Mouse (Mus musculus): Measurements from ENCODE around the gene Ntf5. TPM values are rescaled to one million over a fixed set of nuclear protein-coding genes. Genes with fewer than 3 reads are reported as not detected.
"Not testable (repeated sequence)": the region's sequence is repeated elsewhere in the genome, so short reads cannot be mapped to it uniquely, and the experiment has no call there.

The Ntf5 gene
- polyA plus RNA-seq, 1 experiment from 2014 or later = 0.51 TPM

DNA sequence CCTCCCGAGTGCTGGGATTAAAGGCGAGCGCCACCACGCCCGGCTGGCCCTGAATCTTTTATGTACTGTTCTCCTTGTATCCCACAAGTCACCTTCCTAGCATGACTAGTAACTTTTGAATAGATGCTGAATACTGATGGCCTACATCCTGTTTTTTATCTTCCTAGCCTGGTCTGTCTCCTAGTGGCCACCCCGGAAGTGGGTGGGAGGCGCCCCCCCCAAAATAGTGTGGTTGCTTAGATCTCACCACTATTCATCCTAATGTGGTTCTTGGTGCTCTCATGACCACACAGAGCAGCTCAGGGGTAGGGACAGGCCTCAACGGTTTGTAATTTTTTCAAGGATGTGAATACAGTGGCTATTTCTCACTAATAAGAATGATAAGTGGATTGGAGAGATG lies 38.9 kb upstream of the Ntf5 start:
- WGBS = 97% methylated on average over 8 of the region's 8 CpGs

DNA sequence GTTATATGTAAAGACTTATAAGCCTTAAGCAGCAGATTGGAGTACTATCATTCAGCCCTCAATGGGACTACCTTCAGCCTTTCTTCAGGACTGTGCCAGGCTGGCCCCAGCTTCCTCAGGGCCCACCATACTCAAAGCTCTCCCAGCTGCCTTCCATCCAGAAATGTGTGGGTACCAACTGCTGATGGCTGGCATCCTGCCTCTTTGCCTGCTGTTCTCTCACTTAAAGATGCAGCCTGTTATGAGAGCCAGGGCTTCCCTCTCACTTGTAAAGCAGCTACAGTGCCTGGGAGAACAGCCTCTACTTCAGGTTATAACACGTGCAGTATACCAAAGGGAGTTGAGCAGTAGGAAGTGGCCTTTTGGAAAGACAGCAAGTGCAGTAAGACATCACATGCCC lies 37.4 kb upstream of the Ntf5 start:
- peaks cover 94% of the 10 kb centered on the region for H3K36me3 ChIP-seq
- DNase-seq (ENCODE audit: low spot score) = no peak
- WGBS = 95% methylated on average over 1 of the region's 1 CpGs

More for the DNA sequence above, 38.9 kb upstream of the Ntf5 start:
- Histone ChIP-seq H3K27me3 (ENCODE audit: low read depth, poor library complexity, severe bottlenecking) (peaks cover 10% of the 10 kb centered on the region), H3K9me3 (replicated peaks) (no peaks in the 10 kb centered on the region), H3K27ac (replicated peaks) (no peak overlapping the region), H3K4me3 (no peak overlapping the region), H3K36me3 (peaks cover 81% of the 10 kb centered on the region), H3K4me1 (peaks cover 20% of the 10 kb centered on the region)
- no peak for DNase-seq (ENCODE audit: low spot score)

DNA sequence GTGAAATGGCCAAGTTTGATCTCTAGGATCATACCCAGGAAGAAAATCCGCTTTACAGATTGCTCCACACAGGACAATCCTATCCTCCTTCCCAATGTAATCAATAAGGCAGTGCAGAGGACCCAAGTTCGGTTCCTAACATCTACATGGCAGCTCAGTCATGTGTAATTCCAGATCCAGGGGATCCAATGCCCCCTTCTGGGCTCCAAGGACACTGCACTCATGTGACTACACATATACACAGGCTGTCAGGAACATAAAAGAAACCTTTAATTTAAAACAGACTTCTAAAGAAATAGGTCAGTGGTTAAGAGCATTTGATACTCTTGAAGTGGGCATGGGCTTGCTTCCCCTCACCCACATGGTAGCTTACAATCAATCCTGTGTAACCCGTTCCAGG lies 27.4 kb upstream of the Ntf5 start:
- H3K27me3 ChIP-seq (ENCODE audit: low read depth, poor library complexity, severe bottlenecking) = no peaks in the 10 kb centered on the region
- H3K27ac ChIP-seq (replicated peaks) = no peak overlapping the region
- no peak overlapping the region for H3K4me3 ChIP-seq
- no peaks in the 10 kb centered on the region for H3K4me1 ChIP-seq
- DNase-seq (ENCODE audit: low spot score) = no peak
- 91% methylated on average over 3 of the region's 3 CpGs for WGBS
- no peaks in the 10 kb centered on the region for H3K9me3 ChIP-seq (replicated peaks)
- H3K36me3 ChIP-seq = peaks cover 100% of the 10 kb centered on the region

More for the DNA sequence above, 37.4 kb upstream of the Ntf5 start:
- H3K4me1 ChIP-seq = peaks cover 6% of the 10 kb centered on the region
- H3K9me3 ChIP-seq (replicated peaks) = no peaks in the 10 kb centered on the region
- H3K27me3 ChIP-seq (ENCODE audit: low read depth, poor library complexity, severe bottlenecking) = no peaks in the 10 kb centered on the region
- no peak overlapping the region for H3K27ac ChIP-seq (replicated peaks)
- no peak overlapping the region for H3K4me3 ChIP-seq

DNA sequence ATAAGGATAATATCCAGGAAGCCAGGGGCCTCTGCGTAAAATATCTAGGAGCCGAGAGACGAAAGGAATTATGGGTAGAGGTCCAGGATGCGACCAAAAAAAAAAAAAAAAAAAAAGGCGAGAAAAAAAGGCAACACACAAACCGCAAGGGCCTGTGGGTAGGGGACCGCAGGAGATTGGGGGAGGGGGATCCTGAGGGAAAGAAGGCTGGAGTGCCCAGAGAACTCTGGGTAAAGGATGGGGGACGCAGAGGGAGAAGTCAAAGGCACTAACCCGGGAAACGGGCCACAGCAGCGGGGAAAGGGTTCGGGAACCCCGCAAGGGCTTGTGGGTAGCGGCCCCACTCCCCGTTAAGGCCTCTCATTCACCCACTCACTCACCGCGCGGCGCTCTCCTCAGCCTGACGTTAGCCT lies 18.4 kb upstream of the Ntf5 start:
- under 1% methylated on average over 17 of the region's 20 CpGs for WGBS
- DNase-seq (ENCODE audit: low spot score) = no peak
- H3K27me3 ChIP-seq (ENCODE audit: low read depth, poor library complexity, severe bottlenecking) = no peaks in the 10 kb centered on the region
- H3K9me3 ChIP-seq (replicated peaks) = no peaks in the 10 kb centered on the region
- peaks cover 42% of the 10 kb centered on the region for H3K36me3 ChIP-seq
- peak overlapping the region; percentile 99 for H3K27ac ChIP-seq (replicated peaks)
- H3K4me1 ChIP-seq = peaks cover 23% of the 10 kb centered on the region
- H3K4me3 ChIP-seq = peak overlapping the region; percentile 91

DNA sequence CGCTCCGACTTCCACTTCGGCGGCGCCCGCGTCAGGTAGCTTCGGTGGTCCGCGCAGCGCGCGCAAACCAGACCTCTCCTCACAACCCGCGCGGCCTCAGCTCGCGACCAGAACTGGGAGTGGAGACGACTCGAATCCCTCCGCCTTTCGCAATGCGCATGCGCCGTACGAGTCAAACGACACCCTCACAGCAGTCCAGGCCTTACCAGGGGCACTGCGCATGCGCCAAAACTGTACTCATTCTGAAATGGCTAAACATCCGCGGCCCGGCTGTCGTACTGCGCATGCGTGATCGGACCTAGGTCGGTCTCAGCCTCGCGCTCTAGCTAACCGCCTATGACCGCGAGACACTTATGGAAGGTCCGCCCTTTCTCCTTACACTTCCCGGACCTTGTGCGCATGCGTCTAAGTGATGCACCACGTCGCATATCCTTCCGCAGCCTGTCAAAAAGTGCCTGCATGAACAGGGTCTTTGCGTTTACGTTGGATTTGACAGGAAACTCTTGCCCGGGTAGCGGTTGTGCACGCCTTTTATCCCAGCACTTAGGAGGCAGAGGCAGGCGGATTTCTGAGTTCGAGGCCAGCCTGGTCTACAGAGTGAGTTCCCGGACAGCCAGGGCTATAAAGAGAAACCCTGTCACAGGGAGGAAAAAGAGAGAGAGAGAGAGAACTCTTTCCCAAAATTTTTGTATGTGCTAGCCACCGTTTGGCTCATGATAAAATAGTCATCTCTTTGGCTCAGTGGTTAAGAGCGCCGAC lies 17.7 kb upstream of the Ntf5 start, which contains the start of gene Snrnp70:
TSS of gene Snrnp70 (minus strand) at position 165 of the 759 bp plus-strand sequence.
- peak within 1 kb of the TSS; percentile 99 for H3K27ac ChIP-seq (replicated peaks)
- DNase-seq (ENCODE audit: low spot score) = peak; percentile 100
- H3K27me3 ChIP-seq (ENCODE audit: low read depth, poor library complexity, severe bottlenecking) = no peaks in the 10 kb centered on the region
- WGBS = under 1% methylated on average over 60 of the region's 60 CpGs
- H3K9me3 ChIP-seq (replicated peaks) = no peaks in the 10 kb centered on the region
- peaks cover 36% of the 10 kb centered on the region for H3K36me3 ChIP-seq
- H3K4me3 ChIP-seq = peak within 1 kb of the TSS; percentile 91
- H3K4me1 ChIP-seq = peaks cover 23% of the 10 kb centered on the region

DNA sequence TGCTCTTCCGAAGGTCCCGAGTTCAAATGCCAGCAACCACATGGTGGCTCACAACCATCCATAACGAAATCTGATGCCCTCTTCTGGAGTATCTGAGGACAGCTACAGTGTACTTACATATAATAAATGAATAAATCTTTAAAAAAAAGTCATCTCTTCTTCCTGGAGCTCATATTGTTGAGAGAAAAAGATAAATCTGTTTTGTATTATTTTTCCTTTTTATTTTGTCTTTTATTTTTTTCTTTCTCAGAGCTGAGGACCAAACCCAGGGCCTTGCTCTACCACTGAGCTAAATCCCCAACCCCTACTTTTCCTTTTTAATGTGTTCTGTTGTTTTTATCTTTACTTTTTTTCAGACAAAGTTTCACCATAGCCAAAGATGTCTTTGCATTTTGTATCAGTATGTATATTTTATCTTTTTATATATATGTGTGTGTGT lies 17.1 kb upstream of the Ntf5 start:
- H3K27ac ChIP-seq (replicated peaks) = peak overlapping the region; percentile 99
- not testable (repeated sequence) for H3K27me3 ChIP-seq (ENCODE audit: low read depth, poor library complexity, severe bottlenecking); H3K9me3 ChIP-seq (replicated peaks); DNase-seq (ENCODE audit: low spot score)
- WGBS = 10% methylated on average over 3 of the region's 3 CpGs
- peaks cover 23% of the 10 kb centered on the region for H3K4me1 ChIP-seq
- H3K4me3 ChIP-seq = peak overlapping the region; percentile 91
- peaks cover 31% of the 10 kb centered on the region for H3K36me3 ChIP-seq

DNA sequence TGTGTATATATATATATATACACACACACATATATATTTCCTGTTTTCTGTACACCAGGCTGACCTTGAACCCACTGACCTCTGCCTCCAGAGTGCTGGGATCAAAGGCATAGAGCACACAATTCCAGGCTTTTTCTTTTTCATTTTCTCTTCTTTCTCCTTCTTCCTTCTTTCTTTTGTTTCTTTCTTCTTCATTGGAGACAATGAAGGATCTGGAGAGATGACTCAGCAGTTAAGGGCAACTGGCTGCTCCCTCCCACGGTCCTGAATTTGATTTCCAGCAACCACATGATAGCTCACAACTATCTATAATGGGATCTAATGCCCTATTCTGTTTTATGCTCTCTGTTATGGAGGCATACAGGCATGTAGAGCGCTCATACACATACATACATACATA lies 16.7 kb upstream of the Ntf5 start:
- DNase-seq (ENCODE audit: low spot score) = no peak
- H3K4me1 ChIP-seq = peaks cover 23% of the 10 kb centered on the region
- WGBS = 81% methylated on average over 2 of the region's 2 CpGs
- no peak overlapping the region for H3K4me3 ChIP-seq
- H3K27me3 ChIP-seq (ENCODE audit: low read depth, poor library complexity, severe bottlenecking) = no peaks in the 10 kb centered on the region
- no peaks in the 10 kb centered on the region for H3K9me3 ChIP-seq (replicated peaks)
- no peak overlapping the region for H3K27ac ChIP-seq (replicated peaks)
- H3K36me3 ChIP-seq = peaks cover 27% of the 10 kb centered on the region

DNA sequence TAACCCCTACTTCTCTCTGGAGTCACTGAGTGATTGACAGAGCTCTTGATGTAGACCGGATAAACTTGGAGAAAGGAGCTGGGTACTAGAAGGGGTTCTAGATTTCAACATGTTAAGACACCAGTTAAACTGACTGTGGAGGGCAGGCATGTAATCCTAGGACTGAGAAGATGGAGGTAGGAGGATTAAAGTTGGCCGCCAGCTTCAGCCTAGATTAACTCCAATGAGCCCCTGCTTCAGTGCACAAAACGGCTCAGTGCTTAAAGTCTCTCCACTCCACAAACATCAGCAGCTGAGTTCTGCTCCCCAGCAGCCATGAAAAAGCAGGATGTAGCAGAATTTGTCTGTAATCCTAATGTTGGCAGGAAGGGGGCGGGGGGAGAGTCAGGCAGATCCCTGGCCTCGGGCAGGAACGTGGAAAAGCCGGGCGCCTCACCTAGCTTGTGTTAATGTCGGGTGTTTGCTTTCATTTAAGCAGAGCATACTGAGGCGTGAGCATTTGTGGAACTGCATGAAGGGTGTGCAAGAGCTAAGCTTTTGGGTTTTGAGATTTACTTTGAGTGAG lies 11.9 kb upstream of the Ntf5 start:
- Histone ChIP-seq H3K4me3 (no peak overlapping the region), H3K4me1 (peaks cover 13% of the 10 kb centered on the region), H3K27ac (replicated peaks) (no peak overlapping the region), H3K9me3 (replicated peaks) (no peaks in the 10 kb centered on the region), H3K36me3 (no peaks in the 10 kb centered on the region), H3K27me3 (ENCODE audit: low read depth, poor library complexity, severe bottlenecking) (peaks cover 19% of the 10 kb centered on the region)
- WGBS = 77% methylated on average over 10 of the region's 10 CpGs
- DNase-seq (ENCODE audit: low spot score) = no peak

DNA sequence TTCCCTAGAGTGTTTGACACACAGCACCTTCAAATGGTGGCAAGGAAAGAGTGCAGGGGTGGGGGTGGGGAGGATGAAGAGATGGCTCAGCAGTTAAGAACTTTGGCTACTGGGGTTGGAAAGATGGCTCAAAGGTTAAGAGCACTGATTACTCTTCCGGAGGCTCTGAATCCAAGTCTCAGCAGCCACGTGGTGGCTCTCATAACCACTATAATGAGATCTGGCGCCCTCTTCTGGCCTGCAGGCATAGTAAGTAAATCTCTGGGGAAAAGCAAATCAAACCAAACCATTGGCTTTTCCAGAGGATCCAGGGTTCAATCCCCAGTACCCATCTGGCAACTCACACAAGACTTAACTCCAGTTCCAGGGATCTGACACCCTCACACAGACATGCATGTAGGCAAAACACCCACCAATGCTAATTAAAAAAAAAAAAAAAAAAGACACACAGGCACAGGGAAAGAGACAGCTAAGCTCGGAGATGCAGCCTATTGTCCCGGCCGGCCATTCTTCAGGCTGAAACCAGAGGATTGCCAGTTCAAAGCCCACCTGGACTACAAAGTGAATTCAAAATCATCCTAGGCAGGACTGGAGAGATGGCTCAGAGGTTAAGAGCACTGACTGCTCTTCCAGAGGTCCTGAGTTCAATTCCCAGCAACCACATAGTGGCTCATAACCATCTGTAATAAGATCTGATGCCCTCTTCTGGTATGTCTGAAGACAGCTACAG lies 9.8 kb upstream of the Ntf5 start:
- Histone ChIP-seq H3K36me3 (no peaks in the 10 kb centered on the region), H3K4me1 (peaks cover 16% of the 10 kb centered on the region), H3K27ac (replicated peaks) (no peak overlapping the region), H3K27me3 (ENCODE audit: low read depth, poor library complexity, severe bottlenecking) (peaks cover 40% of the 10 kb centered on the region), H3K4me3 (no peak overlapping the region), H3K9me3 (replicated peaks) (no peaks in the 10 kb centered on the region)
- WGBS = 45% methylated on average over 6 of the region's 6 CpGs
- DNase-seq (ENCODE audit: low spot score) = peak; percentile 69

DNA sequence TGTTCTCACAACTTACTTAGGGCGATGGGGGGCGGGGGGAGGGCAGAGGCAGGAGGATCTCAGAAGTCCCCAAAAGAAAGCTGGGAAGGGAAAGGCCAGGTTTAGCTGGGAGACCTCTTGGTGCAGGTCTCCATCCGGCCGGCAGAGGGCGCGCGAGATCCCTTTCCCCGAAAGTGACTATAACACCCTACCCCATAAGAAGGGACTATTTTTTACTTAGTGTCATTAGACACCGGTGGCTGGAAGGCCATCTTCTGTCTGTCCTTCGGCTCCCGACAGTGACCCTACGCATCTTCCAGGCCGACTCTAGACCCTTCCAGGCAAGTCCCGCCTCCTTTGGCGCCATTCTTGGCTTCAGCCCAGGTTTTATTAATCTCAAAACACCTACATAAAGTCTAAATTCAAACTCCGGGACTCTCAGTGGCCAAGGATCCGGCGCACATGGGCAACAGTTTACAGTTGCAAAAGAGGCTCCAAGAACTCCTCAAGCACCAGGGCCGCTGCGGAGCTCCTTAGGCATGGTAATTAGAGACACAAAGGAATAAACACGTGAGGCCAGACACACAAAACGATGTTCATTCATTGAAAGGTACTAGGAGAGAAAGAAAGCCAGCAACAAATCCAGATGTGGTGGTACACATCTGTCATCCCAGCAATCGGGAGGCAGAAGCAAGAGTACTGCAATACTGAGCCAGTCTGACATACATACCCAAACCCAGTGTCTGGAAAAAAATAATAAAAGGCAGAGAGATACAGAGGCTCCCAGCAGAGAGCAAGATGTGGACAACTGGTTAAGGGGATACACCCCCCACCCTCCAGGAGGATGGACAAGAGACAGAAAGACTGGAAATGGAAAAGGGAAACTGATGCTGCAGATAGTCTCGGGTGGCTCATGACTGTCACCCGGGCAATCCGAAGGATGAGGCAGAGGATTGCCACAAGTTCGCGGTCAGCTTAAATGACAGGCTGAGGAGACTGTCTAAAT lies 8.1 kb upstream of the Ntf5 start, which contains the start of gene Kcna7:
TSS of gene Kcna7 (plus strand) at position 563 of the 985 bp plus-strand sequence.
- Histone ChIP-seq H3K4me3 (peak within 1 kb of the TSS; percentile 45), H3K4me1 (peaks cover 16% of the 10 kb centered on the region), H3K9me3 (replicated peaks) (no peaks in the 10 kb centered on the region), H3K27ac (replicated peaks) (no peak within 1 kb of the TSS), H3K36me3 (no peaks in the 10 kb centered on the region), H3K27me3 (ENCODE audit: low read depth, poor library complexity, severe bottlenecking) (peaks cover 57% of the 10 kb centered on the region)
- 12% methylated on average over 28 of the region's 28 CpGs for WGBS
- peak; percentile 71 for DNase-seq (ENCODE audit: low spot score)

DNA sequence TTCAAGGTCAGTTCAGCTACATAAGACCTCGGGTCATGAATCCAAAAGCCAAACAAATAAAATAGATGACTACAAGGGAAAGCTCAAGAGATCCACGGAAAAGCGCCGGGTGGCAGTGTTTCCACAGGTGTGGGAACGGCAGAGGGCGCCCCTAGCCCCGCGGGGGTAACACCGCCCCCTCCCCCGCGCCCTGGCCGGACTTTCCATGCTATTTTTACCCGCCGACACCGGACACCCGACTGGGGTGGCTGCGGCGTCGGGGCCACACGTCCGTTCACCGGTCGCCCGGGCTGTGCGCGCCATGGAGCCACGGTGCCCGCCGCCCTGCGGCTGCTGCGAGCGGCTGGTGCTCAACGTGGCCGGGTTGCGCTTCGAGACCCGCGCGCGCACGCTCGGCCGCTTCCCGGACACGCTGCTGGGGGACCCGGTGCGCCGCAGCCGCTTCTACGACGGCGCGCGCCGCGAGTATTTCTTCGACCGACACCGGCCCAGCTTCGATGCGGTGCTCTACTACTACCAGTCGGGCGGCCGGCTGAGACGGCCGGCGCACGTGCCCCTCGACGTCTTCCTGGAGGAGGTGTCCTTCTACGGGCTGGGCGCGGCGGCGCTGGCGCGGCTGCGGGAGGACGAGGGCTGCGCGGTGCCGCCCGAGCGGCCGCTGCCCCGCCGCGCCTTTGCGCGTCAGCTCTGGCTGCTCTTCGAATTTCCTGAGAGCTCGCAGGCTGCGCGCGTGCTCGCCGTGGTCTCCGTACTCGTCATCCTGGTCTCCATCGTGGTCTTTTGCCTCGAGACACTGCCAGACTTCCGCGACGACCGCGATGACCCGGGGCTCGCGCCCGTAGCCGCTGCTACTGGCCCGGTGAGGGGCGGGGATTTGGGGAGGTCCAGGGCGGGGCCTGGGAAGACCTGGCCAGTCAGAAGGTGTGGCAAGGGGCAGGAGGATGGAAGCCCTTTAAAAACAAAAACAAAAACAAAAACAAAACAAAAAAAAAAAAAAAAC lies 7.0 kb upstream of the Ntf5 start:
- Histone ChIP-seq H3K4me3 (peak overlapping the region; percentile 45), H3K27ac (replicated peaks) (no peak overlapping the region), H3K4me1 (peaks cover 16% of the 10 kb centered on the region), H3K36me3 (no peaks in the 10 kb centered on the region), H3K27me3 (ENCODE audit: low read depth, poor library complexity, severe bottlenecking) (peaks cover 67% of the 10 kb centered on the region), H3K9me3 (replicated peaks) (no peaks in the 10 kb centered on the region)
- no peak for DNase-seq (ENCODE audit: low spot score)
- 2% methylated on average over 114 of the region's 114 CpGs for WGBS
